Mouse (Mus musculus) heart, embryonic 12.5 days (tissue): ENCODE results near the gene Adra1d. TPM values are rescaled to one million over a fixed set of nuclear protein-coding genes. Genes with fewer than 3 reads are reported as not detected.

Experiments used
- ATAC-seq: fragments of 200-750 bp; cut with Nextera tagmentation; 2 replicates; pipeline ENCODE4 v1.8.0; 2017; ENCODE audit warnings: moderate TSS enrichment, moderate library complexity; ENCODE audit not compliant: insufficient number of reproducible peaks, low FRiP score
- H3K27ac ChIP-seq: fragments of 300-500 bp; sonication (generic); 2 replicates; pipeline ENCODE4 v1.5.1; 2016; ENCODE audit warnings: mild to moderate bottlenecking, moderate library complexity; ENCODE audit not compliant: poor library complexity, severe bottlenecking
- H3K27me3 ChIP-seq: fragments of 300-500 bp; sonication (generic); replicated peaks from 2 replicates; pipeline ENCODE4 v1.6.1; 2016; ENCODE audit warnings: mild to moderate bottlenecking, moderate library complexity
- H3K36me3 ChIP-seq: fragments of 300-500 bp; sonication (generic); 2 replicates; pipeline ENCODE4 v1.6.1; 2016; ENCODE audit warnings: mild to moderate bottlenecking, moderate library complexity
- H3K4me1 ChIP-seq: fragments of 300-500 bp; sonication (generic); replicated peaks from 2 replicates; pipeline ENCODE4 v1.6.1; 2016; ENCODE audit warnings: mild to moderate bottlenecking
- H3K4me2 ChIP-seq: fragments of 300-500 bp; sonication (generic); 2 replicates; pipeline ENCODE4 v1.6.1; 2016; ENCODE audit warnings: mild to moderate bottlenecking, moderate library complexity
- H3K4me3 ChIP-seq: fragments of 300-500 bp; sonication (generic); 2 replicates; pipeline ENCODE4 v1.5.1; 2016; ENCODE audit warnings: mild to moderate bottlenecking
- H3K9ac ChIP-seq: fragments of 300-500 bp; sonication (generic); 2 replicates; pipeline ENCODE4 v1.6.1; 2016; ENCODE audit warnings: mild to moderate bottlenecking, moderate library complexity
- H3K9me3 ChIP-seq: fragments of 300-500 bp; sonication (generic); replicated peaks from 2 replicates; pipeline ENCODE4 v1.6.1; 2016; ENCODE audit warnings: mild to moderate bottlenecking, moderate library complexity
- WGBS: fragments of 180-500 bp; shearing (Covaris S2); methylation state at CpG from one replicate; pipeline ENCODE4 v1.1.7; 2016; 5-methylcytosine and 5-hydroxymethylcytosine counted together
- polyA plus RNA-seq: library from polyadenylated mRNA; unstranded; fragments of >200 nt; fragmentation: Nextera tagmentation; extraction: Ambion mirVana; gene quantifications from 2 replicates; pipeline ENCODE4 v1.2.1, GENCODE M21; 2016

The Adra1d gene
- polyA plus RNA-seq, 1 experiment from 2014 or later, result 0.23 TPM

GRCm38 (mm10) chr2:131539780-131540179, 22.3 kb downstream of the Adra1d start:
- no peaks in the 10 kb centered on the region for H3K9me3 ChIP-seq
- H3K9ac ChIP-seq, result no peak overlapping the region
- H3K4me2 ChIP-seq, result no peak overlapping the region
- no peaks in the 10 kb centered on the region for H3K36me3 ChIP-seq
- no peak for ATAC-seq
- 75% methylated on average over 6 of the region's 6 CpGs for WGBS
- H3K4me1 ChIP-seq, result peaks cover 17% of the 10 kb centered on the region
- no peak overlapping the region for H3K27ac ChIP-seq
- H3K27me3 ChIP-seq, result peaks cover 19% of the 10 kb centered on the region
- H3K4me3 ChIP-seq, result no peak overlapping the region

- ATAC-seq, result peak; percentile 67
- no peak overlapping the region for H3K4me3 ChIP-seq
- peaks cover 5% of the 10 kb centered on the region; the same call in 1 of the 2 replicates for H3K27me3 ChIP-seq
- no peaks in the 10 kb centered on the region for H3K9me3 ChIP-seq
- H3K27ac ChIP-seq, result peak overlapping the region; percentile 15; the same call in 1 of the 2 replicates
- no peaks in the 10 kb centered on the region for H3K36me3 ChIP-seq
- WGBS, result 44% methylated on average over 7 of the region's 7 CpGs
- H3K4me2 ChIP-seq, result no peak overlapping the region
- H3K9ac ChIP-seq, result no peak overlapping the region
- H3K4me1 ChIP-seq, result peaks cover 17% of the 10 kb centered on the region
These were observed 23.7 kb downstream of the Adra1d start for GRCm38 (mm10) chr2:131538341-131538740.

- no peak for ATAC-seq
- Histone ChIP-seq H3K9ac (no peak overlapping the region), H3K4me2 (no peak overlapping the region), H3K4me3 (no peak overlapping the region), H3K27me3 (no peaks in the 10 kb centered on the region), H3K36me3 (no peaks in the 10 kb centered on the region), H3K4me1 (peaks cover 10% of the 10 kb centered on the region), H3K27ac (no peak overlapping the region), H3K9me3 (no peaks in the 10 kb centered on the region)
- WGBS, result 81% methylated on average over 5 of the region's 5 CpGs
These were observed 26.9 kb downstream of the Adra1d start for GRCm38 (mm10) chr2:131535168-131535567.

- H3K4me3 ChIP-seq, result no peak overlapping the region
- ATAC-seq, result no peak
- H3K27me3 ChIP-seq, result 0 out of 2 replicates have a peak, but pooled peaks cover 5% of the 10 kb centered on the region
- H3K27ac ChIP-seq, result no peak overlapping the region
- WGBS, result 78% methylated on average over 7 of the region's 7 CpGs
- H3K4me2 ChIP-seq, result no peak overlapping the region
- no peaks in the 10 kb centered on the region for H3K9me3 ChIP-seq
- no peaks in the 10 kb centered on the region for H3K4me1 ChIP-seq
- peaks cover 4% of the 10 kb centered on the region; the same call in 1 of the 2 replicates for H3K36me3 ChIP-seq
- H3K9ac ChIP-seq, result no peak overlapping the region
These were observed 30.8 kb downstream of the Adra1d start for GRCm38 (mm10) chr2:131531271-131531670.

DNA sequence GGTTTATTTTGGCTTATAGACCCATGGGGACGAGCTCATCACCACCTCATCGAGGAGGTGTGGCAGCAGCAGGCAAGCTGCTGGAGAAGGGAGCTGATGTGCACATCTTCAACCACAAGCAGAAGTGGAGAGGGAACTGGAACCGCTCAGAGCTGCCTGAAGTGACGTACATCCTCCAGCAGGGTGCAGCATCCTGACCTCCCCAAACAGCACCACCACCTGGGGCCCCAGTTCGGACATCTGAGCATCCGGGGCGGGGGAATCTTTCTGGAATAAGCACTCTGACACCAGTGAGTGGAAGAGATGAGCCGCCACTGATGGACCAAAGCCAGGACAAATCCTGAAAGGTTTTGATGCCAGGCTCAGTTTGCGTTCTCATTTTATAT, 31.5 kb downstream of the Adra1d start:
- Histone ChIP-seq H3K36me3 (peaks cover 10% of the 10 kb centered on the region; the same call in 1 of the 2 replicates), H3K4me3 (no peak overlapping the region), H3K4me1 (no peaks in the 10 kb centered on the region), H3K27ac (no peak overlapping the region), H3K27me3 (0 out of 2 replicates have a peak, but pooled peaks cover 5% of the 10 kb centered on the region), H3K9me3 (no peaks in the 10 kb centered on the region), H3K4me2 (no peak overlapping the region), H3K9ac (no peak overlapping the region)
- WGBS, result 18% methylated on average over 9 of the region's 9 CpGs
- no peak for ATAC-seq

- Histone ChIP-seq H3K27ac (no peak overlapping the region), H3K4me1 (no peaks in the 10 kb centered on the region), H3K36me3 (peaks cover 13% of the 10 kb centered on the region; the same call in 1 of the 2 replicates), H3K27me3 (0 out of 2 replicates have a peak, but pooled peaks cover 5% of the 10 kb centered on the region), H3K4me3 (no peak overlapping the region), H3K4me2 (no peak overlapping the region), H3K9ac (no peak overlapping the region), H3K9me3 (no peaks in the 10 kb centered on the region)
- ATAC-seq, result peak; percentile 12; the same call in 1 of the 2 replicates
- 32% methylated on average over 11 of the region's 11 CpGs for WGBS
These were observed 32.0 kb downstream of the Adra1d start for GRCm38 (mm10) chr2:131529898-131530622.

- H3K9ac ChIP-seq, result no peak overlapping the region
- no peak overlapping the region for H3K27ac ChIP-seq
- WGBS, result 44% methylated on average over 3 of the region's 3 CpGs
- 0 out of 2 replicates have a peak, but pooled peaks cover 5% of the 10 kb centered on the region for H3K27me3 ChIP-seq
- no peak overlapping the region for H3K4me2 ChIP-seq
- H3K9me3 ChIP-seq, result no peaks in the 10 kb centered on the region
- no peak overlapping the region for H3K4me3 ChIP-seq
- no peaks in the 10 kb centered on the region for H3K4me1 ChIP-seq
- H3K36me3 ChIP-seq, result peaks cover 27% of the 10 kb centered on the region
- ATAC-seq, result no peak
These were observed 35.0 kb downstream of the Adra1d start for GRCm38 (mm10) chr2:131527061-131527460.

DNA sequence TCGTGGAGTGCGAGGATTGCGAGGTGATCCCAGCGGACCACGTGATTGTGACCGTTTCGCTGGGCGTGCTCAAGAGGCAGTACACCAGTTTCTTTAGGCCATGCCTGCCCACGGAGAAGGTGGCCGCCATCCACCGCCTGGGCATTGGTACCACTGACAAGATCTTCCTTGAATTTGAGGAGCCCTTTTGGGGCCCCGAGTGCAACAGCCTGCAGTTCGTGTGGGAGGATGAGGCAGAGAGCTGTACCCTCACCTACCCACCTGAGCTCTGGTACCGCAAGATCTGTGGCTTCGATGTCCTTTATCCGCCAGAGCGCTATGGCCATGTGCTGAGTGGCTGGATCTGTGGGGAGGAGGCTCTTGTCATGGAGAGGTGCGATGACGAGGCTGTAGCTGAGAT, 41.3 kb downstream of the Adra1d start:
- Histone ChIP-seq H3K9ac (no peak overlapping the region), H3K4me3 (no peak overlapping the region), H3K9me3 (no peaks in the 10 kb centered on the region), H3K4me1 (peaks cover 16% of the 10 kb centered on the region), H3K27me3 (no peaks in the 10 kb centered on the region), H3K36me3 (peaks cover 36% of the 10 kb centered on the region), H3K27ac (no peak overlapping the region), H3K4me2 (no peak overlapping the region)
- WGBS, result 94% methylated on average over 19 of the region's 19 CpGs
- ATAC-seq, result no peak

DNA sequence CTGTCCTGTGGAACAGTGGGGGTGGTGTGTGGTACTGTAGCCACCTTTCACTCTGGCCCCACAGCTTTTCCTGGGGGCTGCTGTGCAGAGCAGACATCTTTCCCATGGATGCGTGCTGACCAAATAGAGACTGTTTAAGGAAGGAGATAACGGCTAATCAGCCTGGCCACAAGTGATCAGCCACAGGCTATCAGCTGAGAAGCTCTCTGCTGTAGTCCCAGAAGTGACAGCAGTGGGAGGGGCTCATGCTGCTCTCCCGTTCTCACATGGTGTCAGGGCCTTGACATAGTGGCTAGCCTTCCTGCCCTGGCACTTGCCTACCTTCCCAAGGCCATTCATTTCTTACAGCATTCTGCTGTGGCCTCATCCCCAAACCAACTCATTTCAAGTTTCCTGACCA, 43.3 kb downstream of the Adra1d start:
- H3K4me2 ChIP-seq, result no peak overlapping the region
- ATAC-seq, result 0 out of 2 replicates have a peak, but pooled peaks have one; percentile 30
- no peak overlapping the region for H3K27ac ChIP-seq
- WGBS, result 9% methylated on average over 3 of the region's 3 CpGs
- no peaks in the 10 kb centered on the region for H3K9me3 ChIP-seq
- no peaks in the 10 kb centered on the region for H3K27me3 ChIP-seq
- H3K36me3 ChIP-seq, result peaks cover 25% of the 10 kb centered on the region
- no peak overlapping the region for H3K4me3 ChIP-seq
- H3K9ac ChIP-seq, result no peak overlapping the region
- H3K4me1 ChIP-seq, result peaks cover 33% of the 10 kb centered on the region

GRCm38 (mm10) chr2:131517550-131517949, 44.5 kb downstream of the Adra1d start:
- peaks cover 41% of the 10 kb centered on the region for H3K4me1 ChIP-seq
- WGBS, result 80% methylated on average over 4 of the region's 4 CpGs
- H3K9me3 ChIP-seq, result no peaks in the 10 kb centered on the region
- H3K4me2 ChIP-seq, result no peak overlapping the region
- H3K36me3 ChIP-seq, result peaks cover 20% of the 10 kb centered on the region
- no peaks in the 10 kb centered on the region for H3K27me3 ChIP-seq
- no peak overlapping the region for H3K9ac ChIP-seq
- no peak overlapping the region for H3K27ac ChIP-seq
- H3K4me3 ChIP-seq, result no peak overlapping the region
- no peak for ATAC-seq

DNA sequence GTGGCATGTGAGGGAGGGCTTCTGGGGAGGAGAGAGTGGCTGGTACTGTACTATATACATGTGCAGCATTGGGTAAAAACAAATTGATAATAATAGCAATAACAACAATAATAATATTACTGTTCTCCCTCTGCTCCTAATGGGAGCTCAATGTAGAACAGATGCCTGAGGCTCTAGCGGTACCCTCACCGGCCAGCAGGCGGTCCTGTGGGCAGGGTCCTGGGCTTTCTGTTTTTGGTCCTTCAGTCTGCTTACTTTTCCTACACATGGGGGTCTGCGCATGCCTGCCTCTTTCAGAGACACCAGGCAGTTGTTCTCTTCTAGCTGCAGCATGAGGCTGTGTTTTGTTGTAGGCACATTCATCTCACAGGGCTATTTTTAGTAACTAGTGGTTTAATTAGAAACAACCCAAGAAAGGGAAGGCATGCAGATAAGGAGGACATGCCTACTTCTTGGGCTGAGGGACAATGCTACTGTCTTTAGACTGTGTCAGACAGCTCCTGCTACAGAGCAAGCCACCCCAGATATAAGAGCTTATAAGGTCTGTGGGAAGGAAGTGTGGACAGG, 47.9 kb downstream of the Adra1d start:
- no peaks in the 10 kb centered on the region for H3K9me3 ChIP-seq
- H3K4me2 ChIP-seq, result peak overlapping the region; percentile 42
- peak; percentile 56; the same call in 1 of the 2 replicates for ATAC-seq
- H3K4me3 ChIP-seq, result no peak overlapping the region
- H3K27ac ChIP-seq, result peak overlapping the region; percentile 83
- H3K36me3 ChIP-seq, result peaks cover 4% of the 10 kb centered on the region; the same call in 1 of the 2 replicates
- WGBS, result 56% methylated on average over 4 of the region's 4 CpGs
- H3K9ac ChIP-seq, result no peak overlapping the region
- H3K27me3 ChIP-seq, result no peaks in the 10 kb centered on the region
- peaks cover 54% of the 10 kb centered on the region for H3K4me1 ChIP-seq
